Mouse (Mus musculus): ENCODE data around the gene St3gal4.

GRCm38 (mm10) chr9:35027382-35027997, 91.6 kb downstream of the St3gal4 start:
- TF ChIP-seq POLR2A (IDR thresholded peaks at IDR 0.05; ENCODE audit: borderline replicate concordance, control insufficient read depth, low read depth, low read length) = no peak
- TF ChIP-seq CTCF (IDR thresholded peaks at IDR 0.05; ENCODE audit: control insufficient read depth, insufficient read depth, low read length) = no peak

Data from bone marrow, adult 2 months (tissue).